Mouse (Mus musculus): ENCODE data around the gene Gpr107. TPM values are rescaled to one million over a fixed set of nuclear protein-coding genes. Genes with fewer than 3 reads are reported as not detected.

Gpr107 gene
- total and polyA plus RNA-seq, 3 experiments = 16.4 to 18.3 TPM; not detected in 1

- DNase-seq (ENCODE audit: low read depth, low spot score) = no peak
- Histone ChIP-seq H3K9ac (ENCODE audit: control insufficient read depth, low read depth, low read length, poor library complexity, severe bottlenecking) (no peak overlapping the region), H3K27ac (ENCODE audit: control insufficient read depth, low read depth, low read length) (no peak overlapping the region), H3K36me3 (ENCODE audit: control insufficient read depth in 1 of 2, insufficient read depth in 2 of 2, low read length in 2 of 2) (peaks cover 0 to 5% of the 10 kb centered on the region in 2 experiments; a peak in 1 of 4 replicates), H3K9me3 (replicated peaks; ENCODE audit: insufficient read depth, low read length) (no peaks in the 10 kb centered on the region), H3K4me1 (ENCODE audit: control insufficient read depth in 1 of 2, insufficient read depth in 2 of 2, low read length in 2 of 2) (peaks cover 9 to 11% of the 10 kb centered on the region in 2 experiments), H3K4me3 (ENCODE audit: control insufficient read depth in 1 of 2, insufficient read depth in 1 of 2, low read depth in 2 of 2, low read length in 2 of 2) (no peak overlapping the region), H3K79me2 (ENCODE audit: control insufficient read depth, insufficient read depth, low read length, poor library complexity) (no peaks in the 10 kb centered on the region), H3K27me3 (ENCODE audit: control insufficient read depth in 1 of 2, insufficient read depth in 2 of 2, low read length in 2 of 2) (no peaks in the 10 kb centered on the region)
- no peak for TF ChIP-seq MAX (IDR thresholded peaks at IDR 0.05; ENCODE audit: low read length)
- TF ChIP-seq NELFE (IDR thresholded peaks at IDR 0.05; ENCODE audit: low read depth, low read length) = no peak
- TF ChIP-seq SMC3 (IDR thresholded peaks at IDR 0.05; ENCODE audit: low read depth, low read length) = no peak
- no peak for TF ChIP-seq CHD2 (IDR thresholded peaks at IDR 0.05; ENCODE audit: low read length)
These were observed 46.8 kb upstream of the Gpr107 start for GRCm38 (mm10) chr2:31105279-31105678.

GRCm38 (mm10) chr2:31106004-31106403 lies 46.1 kb upstream of the Gpr107 start:
- H3K27me3 ChIP-seq (ENCODE audit: control insufficient read depth in 1 of 2, insufficient read depth in 2 of 2, low read length in 2 of 2) = no peaks in the 10 kb centered on the region
- H3K4me3 ChIP-seq (ENCODE audit: control insufficient read depth in 1 of 2, insufficient read depth in 1 of 2, low read depth in 2 of 2, low read length in 2 of 2) = no peak overlapping the region
- TF ChIP-seq ZMIZ1 (IDR thresholded peaks at IDR 0.05; ENCODE audit: low read depth, low read length) (no peak), GATA1 (IDR thresholded peaks at IDR 0.05; ENCODE audit: low read depth, low read length) (no peak), RCOR1 (IDR thresholded peaks at IDR 0.05; ENCODE audit: low read depth, low read length) (no peak), POLR2AphosphoS2 (IDR thresholded peaks at IDR 0.05; ENCODE audit: low read length) (no peak), POLR2AphosphoS5 (IDR thresholded peaks at IDR 0.05; ENCODE audit: borderline replicate concordance, low read depth, low read length) (no peak), MXI1 (IDR thresholded peaks at IDR 0.05; ENCODE audit: low read depth, low read length) (no peak), MEF2A (IDR thresholded peaks at IDR 0.05; ENCODE audit: extremely low read depth, insufficient replicate concordance, low read depth, low read length, poor library complexity, severe bottlenecking) (no peak)
- H3K36me3 ChIP-seq (ENCODE audit: control insufficient read depth in 1 of 2, insufficient read depth in 2 of 2, low read length in 2 of 2) = peaks cover 0 to 9% of the 10 kb centered on the region in 2 experiments; a peak in 1 of 4 replicates
- peaks cover 12 to 13% of the 10 kb centered on the region in 2 experiments for H3K4me1 ChIP-seq (ENCODE audit: control insufficient read depth in 1 of 2, insufficient read depth in 2 of 2, low read length in 2 of 2)
- no peak for DNase-seq (ENCODE audit: low read depth, low spot score)
- no peaks in the 10 kb centered on the region for H3K79me2 ChIP-seq (ENCODE audit: control insufficient read depth, insufficient read depth, low read length, poor library complexity)
- H3K9ac ChIP-seq (ENCODE audit: control insufficient read depth, low read depth, low read length, poor library complexity, severe bottlenecking) = no peak overlapping the region
- no peak overlapping the region for H3K27ac ChIP-seq (ENCODE audit: control insufficient read depth, low read depth, low read length)
- H3K9me3 ChIP-seq (replicated peaks; ENCODE audit: insufficient read depth, low read length) = no peaks in the 10 kb centered on the region

GRCm38 (mm10) chr2:31106621-31107320 lies 45.3 kb upstream of the Gpr107 start:
- Histone ChIP-seq H3K36me3 (ENCODE audit: control insufficient read depth in 1 of 2, insufficient read depth in 2 of 2, low read length in 2 of 2) (peaks cover 0 to 9% of the 10 kb centered on the region in 2 experiments; a peak in 1 of 4 replicates), H3K79me2 (ENCODE audit: control insufficient read depth, insufficient read depth, low read length, poor library complexity) (no peaks in the 10 kb centered on the region), H3K9me3 (replicated peaks; ENCODE audit: insufficient read depth, low read length) (no peaks in the 10 kb centered on the region), H3K27me3 (ENCODE audit: control insufficient read depth in 1 of 2, insufficient read depth in 2 of 2, low read length in 2 of 2) (no peaks in the 10 kb centered on the region), H3K9ac (ENCODE audit: control insufficient read depth, low read depth, low read length, poor library complexity, severe bottlenecking) (no peak overlapping the region), H3K4me3 (ENCODE audit: control insufficient read depth in 1 of 2, insufficient read depth in 1 of 2, low read depth in 2 of 2, low read length in 2 of 2) (no peak overlapping the region), H3K4me1 (ENCODE audit: control insufficient read depth in 1 of 2, insufficient read depth in 2 of 2, low read length in 2 of 2) (peaks cover 12 to 14% of the 10 kb centered on the region in 2 experiments), H3K27ac (ENCODE audit: control insufficient read depth, low read depth, low read length) (no peak overlapping the region)
- no peak for DNase-seq (ENCODE audit: low read depth, low spot score)
- TF ChIP-seq BHLHE40 (IDR thresholded peaks at IDR 0.05; ENCODE audit: borderline replicate concordance, low read depth, low read length) (no peak), TBP (IDR thresholded peaks at IDR 0.05; ENCODE audit: low read depth, low read length) (no peak), MYB (IDR thresholded peaks at IDR 0.05; ENCODE audit: low read depth, low read length) (no peak), JUND (IDR thresholded peaks at IDR 0.05; ENCODE audit: low read depth, low read length) (no peak), RAD21 (IDR thresholded peaks at IDR 0.05; ENCODE audit: low read depth, low read length) (no peak), MAX (IDR thresholded peaks at IDR 0.05; ENCODE audit: low read length) (no peak), ELF1 (IDR thresholded peaks at IDR 0.05; ENCODE audit: low read depth, low read length) (no peak), HCFC1 (IDR thresholded peaks at IDR 0.05; ENCODE audit: low read depth, low read length) (no peak), CHD1 (IDR thresholded peaks at IDR 0.05; ENCODE audit: low read depth, low read length) (no peak), POLR2AphosphoS2 (IDR thresholded peaks at IDR 0.05; ENCODE audit: low read length) (no peak), UBTF (IDR thresholded peaks at IDR 0.05; ENCODE audit: borderline replicate concordance, insufficient read depth, low read depth, low read length) (no peak)
